ENCODE assay signal across 17 mouse cellular contexts in genomic region chr10:44595932-44596331, GRCm38 (mm10).
"Had no signal": no experiment of that assay in that cellular context is flagged by ENCODE, and none has a peak within 500 bp of the region (broad histone marks: within the 10 kb centered on the region; RNA-seq: fewer than 3 reads in every experiment).

No protein-coding gene starts in this region.

- H3K36me3 ChIP-seq: limb, embryonic 12.5 days; liver, embryonic 13.5 days; midbrain, embryonic 15.5 days; neural tube, embryonic 13.5 days had no signal

- DNase-seq: kidney, adult 11 months; kidney, adult 9 months; kidney, postnatal 36 days; layer of hippocampus, adult 9-11 months; liver; liver, embryonic 13.5 days; liver, postnatal 0 days; right cerebral cortex, postnatal 14 days; thymus, adult 18-20 months; thymus, postnatal 14 days had no signal

- H3K9me3 ChIP-seq: limb, embryonic 12.5 days; liver, embryonic 13.5 days; megakaryocyte, embryonic 14.5 days; midbrain, embryonic 15.5 days; neural tube, embryonic 13.5 days had no signal

- H3K9ac ChIP-seq: limb, embryonic 12.5 days; liver, embryonic 13.5 days; liver, postnatal 0 days; midbrain, embryonic 15.5 days; neural tube, embryonic 13.5 days had no signal

- H3K4me1 ChIP-seq: liver, embryonic 13.5 days; midbrain, embryonic 15.5 days had no signal

- H3K27me3 ChIP-seq: liver, embryonic 13.5 days; midbrain, embryonic 15.5 days; neural tube, embryonic 13.5 days had no signal

- H3K4me3 ChIP-seq: limb, embryonic 12.5 days; liver, embryonic 13.5 days; megakaryocyte, embryonic 14.5 days; midbrain, embryonic 15.5 days; neural tube, embryonic 13.5 days had no signal

- ATAC-seq: liver, postnatal 0 days; midbrain, embryonic 15.5 days had no signal

- H3K27ac ChIP-seq: kidney, postnatal 0 days; limb, embryonic 12.5 days; liver, embryonic 13.5 days; midbrain, embryonic 15.5 days; neural tube, embryonic 13.5 days; stomach, postnatal 0 days had no signal

- H3K4me2 ChIP-seq: limb, embryonic 12.5 days; liver, embryonic 13.5 days; midbrain, embryonic 11.5 days; midbrain, embryonic 15.5 days; neural tube, embryonic 13.5 days had no signal
